Mouse (Mus musculus): ENCODE results near the gene Mybbp1a. TPM values are rescaled to one million over a fixed set of nuclear protein-coding genes. Genes with fewer than 3 reads are reported as not detected.
"Not testable (repeated sequence)": the region's sequence is repeated elsewhere in the genome, so short reads cannot be mapped to it uniquely, and the experiment has no call there.

The Mybbp1a gene
- total RNA-seq, 2 experiments from 2014 or later: 40.9 to 42.8 TPM

GRCm38 (mm10) chr11:72411093-72411921, 29.8 kb upstream of the Mybbp1a start, which contains the start of gene Smtnl2:
TSS of gene Smtnl2 (minus strand) at chr11:72411713.
- DNase-seq (ENCODE audit: low spot score): peak; percentile 91
- intact Hi-C loops (cut with DNase I): loop anchor here (1.0 to 2.0 kb wide), 3 partner anchors 13 to 17 kb away; no protein-coding TSS in a partner anchor

GRCm38 (mm10) chr11:72411945-72412344, 29.2 kb upstream of the Mybbp1a start:
- DNase-seq (ENCODE audit: low spot score): no peak
- intact Hi-C loops (cut with DNase I): loop anchor here (1.0 to 2.0 kb wide), 3 partner anchors 13 to 16 kb away; no protein-coding TSS in a partner anchor

- DNase-seq (ENCODE audit: low spot score): peak; percentile 79
- intact Hi-C loops (cut with DNase I): no loop called here
These were observed 28.1 kb upstream of the Mybbp1a start for GRCm38 (mm10) chr11:72413016-72413415.

GRCm38 (mm10) chr11:72413601-72414190, 27.5 kb upstream of the Mybbp1a start:
- DNase-seq (ENCODE audit: low spot score): no peak

GRCm38 (mm10) chr11:72415155-72415554, 26.0 kb upstream of the Mybbp1a start:
- no peak for DNase-seq (ENCODE audit: low spot score)

More at GRCm38 (mm10) chr11:72413601-72414190, 27.5 kb upstream of the Mybbp1a start:
- intact Hi-C loops (cut with DNase I): no loop called here

GRCm38 (mm10) chr11:72416666-72417065, 24.5 kb upstream of the Mybbp1a start:
- DNase-seq (ENCODE audit: low spot score): peak; percentile 77
- intact Hi-C loops (cut with DNase I): no loop called here

More at GRCm38 (mm10) chr11:72415155-72415554, 26.0 kb upstream of the Mybbp1a start:
- intact Hi-C loops (cut with DNase I): no loop called here

- intact Hi-C loops (cut with DNase I): no loop called here
- no peak for DNase-seq (ENCODE audit: low spot score)
These were observed 23.8 kb upstream of the Mybbp1a start for GRCm38 (mm10) chr11:72417376-72417775.

GRCm38 (mm10) chr11:72418227-72418626, 22.9 kb upstream of the Mybbp1a start:
- no peak for DNase-seq (ENCODE audit: low spot score)
- intact Hi-C loops (cut with DNase I): no loop called here

GRCm38 (mm10) chr11:72419006-72419405, 22.1 kb upstream of the Mybbp1a start:
- intact Hi-C loops (cut with DNase I): no loop called here
- DNase-seq (ENCODE audit: low spot score): no peak

GRCm38 (mm10) chr11:72420460-72421122, 20.6 kb upstream of the Mybbp1a start:
- intact Hi-C loops (cut with DNase I): no loop called here
- no peak for DNase-seq (ENCODE audit: low spot score)

- no peak for DNase-seq (ENCODE audit: low spot score)
- intact Hi-C loops (cut with DNase I): no loop called here
These were observed 19.5 kb upstream of the Mybbp1a start for GRCm38 (mm10) chr11:72421518-72422278.

- no peak for DNase-seq (ENCODE audit: low spot score)
- intact Hi-C loops (cut with DNase I): loop anchor here (2.0 kb wide), 1 partner anchor 13 kb away; the partner anchor contains the start of gene Smtnl2
These were observed 17.5 kb upstream of the Mybbp1a start for GRCm38 (mm10) chr11:72423686-72424085.

- intact Hi-C loops (cut with DNase I): loop anchor here (2.0 to 5.0 kb wide), 2 partner anchors 14 to 203 kb away; partner anchors contain the start of gene Smtnl2
- no peak for DNase-seq (ENCODE audit: low spot score)
These were observed 16.0 kb upstream of the Mybbp1a start for GRCm38 (mm10) chr11:72425201-72425600.

- DNase-seq (ENCODE audit: low spot score): no peak
- intact Hi-C loops (cut with DNase I): loop anchor here (1.0 to 5.0 kb wide), 2 partner anchors 57 to 205 kb away; no protein-coding TSS in a partner anchor
These were observed 14.3 kb upstream of the Mybbp1a start for GRCm38 (mm10) chr11:72426884-72427283.

GRCm38 (mm10) chr11:72428694-72429093, 12.5 kb upstream of the Mybbp1a start:
- intact Hi-C loops (cut with DNase I): loop anchor here (1.0 to 5.0 kb wide), 4 partner anchors 17 to 206 kb away; partner anchors contain the start of gene Smtnl2
- no peak for DNase-seq (ENCODE audit: low spot score)

- intact Hi-C loops (cut with DNase I): loop anchor here (2.0 to 5.0 kb wide), 2 partner anchors 136 to 207 kb away; no protein-coding TSS in a partner anchor
- DNase-seq (ENCODE audit: low spot score): peak; percentile 62
These were observed 11.9 kb upstream of the Mybbp1a start for GRCm38 (mm10) chr11:72429288-72429690.

- DNase-seq (ENCODE audit: low spot score); intact Hi-C loops (cut with DNase I): not testable (repeated sequence)
These were observed 10.7 kb upstream of the Mybbp1a start for GRCm38 (mm10) chr11:72430311-72431068.

GRCm38 (mm10) chr11:72434963-72435693, 6.0 kb upstream of the Mybbp1a start, which contains the start of gene Ggt6:
TSS of gene Ggt6 (plus strand) at chr11:72435526.
- DNase-seq (ENCODE audit: low spot score): no peak
- intact Hi-C loops (cut with DNase I): no loop called here
